Mouse (Mus musculus): ENCODE measurements at regions not wholly inside any gene's neighbourhood (a gene's known extent, or its start where the extent isn't known, plus 50 kb on each side); places are given as distances from the start of the nearest gene placed in this dataset.

DNA sequence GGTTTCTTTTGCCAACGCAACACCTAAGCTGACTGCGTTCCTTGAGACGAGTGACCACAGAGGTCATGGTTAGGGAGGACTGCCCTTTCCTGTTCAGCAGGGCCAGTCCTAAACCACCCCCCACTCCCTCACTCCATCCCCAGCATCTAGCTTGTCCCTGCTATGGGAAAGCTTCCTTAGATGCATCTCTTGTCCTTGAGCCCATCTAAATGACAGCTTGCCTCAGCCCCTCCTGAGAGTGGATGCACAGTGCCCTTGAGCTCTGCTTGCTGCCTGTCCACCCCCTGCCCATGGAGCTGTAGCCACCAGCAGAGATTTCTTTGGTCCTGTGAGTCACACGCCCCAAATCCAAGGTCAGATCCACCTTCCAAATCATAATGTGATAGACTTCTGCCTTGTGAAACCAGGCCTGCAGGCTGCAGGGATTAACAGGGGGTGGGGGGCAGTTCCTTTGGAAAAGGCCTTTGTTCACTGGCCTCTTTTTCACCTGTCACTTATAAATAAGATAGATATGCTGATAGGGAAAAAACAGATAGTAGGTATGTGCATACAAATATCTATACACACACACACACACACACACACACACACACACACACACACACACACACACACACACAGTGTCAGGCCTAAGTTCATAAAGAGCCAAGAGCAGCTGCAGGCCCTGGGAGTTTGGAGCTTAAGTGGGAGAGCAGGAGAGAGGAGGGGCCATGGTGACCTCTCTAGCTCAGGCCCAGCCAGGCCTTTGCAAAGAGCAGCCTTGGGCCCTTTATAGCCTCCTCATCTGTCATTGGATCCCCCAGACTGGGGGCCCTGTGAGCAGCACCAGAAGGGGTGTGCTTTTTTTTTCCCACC, 56.4 kb upstream of the Adra2c start:
- DNase-seq: no peak

DNA sequence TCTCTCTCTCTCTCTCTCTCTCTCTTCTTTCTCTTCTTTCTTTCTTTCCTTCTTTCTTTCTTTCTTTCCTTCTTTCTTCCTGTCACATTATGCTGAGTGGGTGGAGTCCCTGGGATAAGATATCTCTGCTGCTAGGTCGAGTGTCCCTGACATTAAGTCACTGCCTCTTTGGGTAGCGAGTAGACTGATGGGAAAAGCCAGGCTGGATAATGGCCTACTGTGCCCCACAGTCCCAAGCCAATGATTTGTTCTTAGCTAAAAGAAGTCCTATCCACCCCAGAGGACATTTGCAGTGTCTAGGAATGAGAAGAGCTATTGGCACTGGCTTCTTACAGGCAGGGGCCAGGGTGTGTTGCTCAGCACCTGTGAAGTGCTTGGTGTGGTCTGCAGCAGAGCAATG, 61.8 kb upstream of the Adra2c start:
- DNase-seq: no peak

GRCm38 (mm10) chr5:35215480-35216195, 62.5 kb upstream of the Adra2c start:
- no peak for DNase-seq

GRCm38 (mm10) chr5:35215007-35215406, 63.1 kb upstream of the Adra2c start:
- DNase-seq: no peak

DNA sequence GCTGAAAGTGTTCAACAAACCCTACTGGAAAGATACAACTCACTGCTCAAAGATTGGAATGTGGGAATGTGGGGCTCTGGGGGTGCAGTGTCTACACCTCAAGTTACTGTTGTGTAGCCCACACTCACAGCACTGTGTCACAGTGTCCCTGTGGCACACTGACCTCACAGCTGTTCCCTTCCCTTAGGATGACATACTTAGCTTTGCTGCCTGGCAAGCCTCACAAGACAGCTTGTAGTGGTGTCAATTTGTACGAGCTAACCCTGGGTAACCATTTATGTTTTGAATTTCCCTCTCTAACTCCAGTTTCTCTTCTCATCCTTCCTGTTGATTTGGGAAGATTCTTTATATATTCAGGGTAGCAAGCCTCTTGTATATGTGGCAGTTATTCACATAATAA, 68.8 kb upstream of the Adra2c start:
- no peak for DNase-seq

DNA sequence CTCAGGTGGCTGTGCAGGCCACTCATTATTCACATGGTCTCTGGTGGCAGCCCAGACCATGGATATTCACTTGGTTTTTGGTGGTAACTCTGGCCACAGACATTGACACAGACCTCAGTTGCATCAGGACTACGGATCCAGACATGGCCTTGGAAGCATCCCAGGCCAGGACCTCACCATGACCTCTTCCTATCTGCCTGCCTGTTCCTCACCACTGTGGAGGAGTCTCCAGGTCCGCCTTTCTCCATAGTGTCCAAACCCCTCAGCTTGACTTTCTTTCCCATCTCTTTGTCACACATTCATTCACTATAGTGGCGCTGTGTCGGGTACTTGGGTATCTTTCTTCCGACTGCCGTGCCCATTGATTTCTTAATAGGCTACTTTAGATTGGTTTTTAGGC, 74.1 kb upstream of the Adra2c start:
- DNase-seq: no peak

DNA sequence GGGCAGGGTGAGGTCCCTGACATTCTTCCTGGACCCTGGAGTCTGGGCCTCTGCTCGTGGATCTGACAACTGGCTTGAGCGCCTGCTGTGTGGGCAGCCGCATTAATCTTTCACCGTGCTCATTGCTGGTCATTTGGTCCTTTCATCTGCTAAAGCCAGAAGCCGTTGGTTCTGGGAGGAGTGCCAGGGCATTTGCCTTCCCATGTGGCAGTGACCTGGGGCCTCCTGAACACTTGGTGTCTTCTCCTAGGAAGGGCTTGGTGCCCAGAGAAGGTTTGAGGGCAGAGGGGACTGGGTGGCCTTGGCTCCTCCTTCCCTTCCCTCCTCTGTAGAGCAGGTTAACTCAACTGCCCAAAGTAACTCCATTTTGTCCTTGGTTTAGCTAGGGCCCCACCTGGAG, 79.7 kb upstream of the Adra2c start:
- peak; percentile 77 for DNase-seq

DNA sequence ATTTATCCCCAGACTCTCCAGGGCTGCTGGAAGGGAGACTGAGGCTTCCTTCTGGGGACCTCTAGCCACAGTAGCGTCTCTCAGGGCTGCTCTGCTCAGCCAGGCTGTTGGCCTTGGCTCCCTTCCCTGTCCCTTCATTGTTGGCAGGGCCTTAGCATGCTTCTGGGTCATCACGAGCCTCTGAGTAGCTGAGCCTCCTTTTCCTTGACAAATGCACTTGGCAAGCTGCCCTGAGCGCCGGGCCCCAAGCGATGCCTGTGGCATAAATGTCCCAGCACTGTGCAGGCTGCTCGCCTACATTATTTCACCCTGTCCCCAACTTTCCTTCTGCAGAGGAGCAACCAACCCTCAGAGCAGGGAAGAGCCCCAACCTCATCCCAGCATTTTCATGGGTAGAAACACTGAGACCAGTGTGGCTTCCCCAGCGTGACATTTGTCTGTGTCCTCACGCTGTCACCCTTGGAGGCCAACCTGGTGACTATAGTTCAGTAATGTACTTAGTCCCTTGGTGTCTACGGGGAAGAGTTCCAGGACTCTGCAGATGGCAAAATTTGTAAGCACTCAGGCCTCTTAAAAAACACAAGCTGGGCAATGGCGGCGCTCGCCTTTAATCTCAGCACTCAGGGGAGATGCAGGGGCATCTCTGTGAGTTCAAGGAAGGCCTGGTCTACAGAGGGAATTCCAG, 83.7 kb upstream of the Lrpap1 start:
- DNase-seq: peak; percentile 99

DNA sequence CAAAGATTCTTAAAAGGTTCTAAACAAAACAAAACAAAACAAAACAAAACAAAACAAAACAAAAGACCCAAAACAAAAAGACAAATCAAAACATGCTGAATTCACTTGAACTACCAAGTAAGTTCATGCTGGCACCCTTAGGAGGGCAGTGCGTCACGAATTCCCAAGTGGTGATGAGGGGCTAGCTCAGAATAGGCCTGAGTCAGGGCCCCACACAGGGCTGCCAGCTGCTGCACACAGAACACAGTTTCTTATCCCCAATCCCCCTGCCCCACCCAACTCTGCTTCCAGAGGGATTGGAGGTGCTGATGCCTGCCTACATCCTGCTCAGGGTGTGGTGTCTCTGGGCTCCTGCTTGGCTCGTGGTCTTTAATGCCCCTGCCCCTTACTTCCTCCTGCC, 80.3 kb upstream of the Lrpap1 start:
- no peak for DNase-seq

DNA sequence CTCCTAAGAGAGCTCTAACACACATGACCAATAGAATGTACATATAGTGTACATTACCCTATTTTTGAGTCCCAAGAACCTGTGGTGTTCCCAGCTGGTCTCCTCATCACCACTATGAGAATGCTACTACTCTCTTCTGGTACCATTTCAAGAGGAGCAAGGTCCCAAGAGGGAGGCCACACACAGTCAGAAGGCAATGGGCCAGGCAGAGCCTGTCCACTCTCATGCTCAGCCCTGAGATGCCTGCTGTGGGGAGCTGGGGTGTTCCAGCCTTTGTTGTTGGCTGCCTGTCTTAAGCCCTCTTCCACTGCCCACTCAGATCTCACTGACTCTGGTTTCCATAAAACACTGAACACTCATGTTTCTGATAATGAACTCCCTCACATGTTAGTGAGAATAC, 79.7 kb upstream of the Lrpap1 start:
- DNase-seq: no peak

DNA sequence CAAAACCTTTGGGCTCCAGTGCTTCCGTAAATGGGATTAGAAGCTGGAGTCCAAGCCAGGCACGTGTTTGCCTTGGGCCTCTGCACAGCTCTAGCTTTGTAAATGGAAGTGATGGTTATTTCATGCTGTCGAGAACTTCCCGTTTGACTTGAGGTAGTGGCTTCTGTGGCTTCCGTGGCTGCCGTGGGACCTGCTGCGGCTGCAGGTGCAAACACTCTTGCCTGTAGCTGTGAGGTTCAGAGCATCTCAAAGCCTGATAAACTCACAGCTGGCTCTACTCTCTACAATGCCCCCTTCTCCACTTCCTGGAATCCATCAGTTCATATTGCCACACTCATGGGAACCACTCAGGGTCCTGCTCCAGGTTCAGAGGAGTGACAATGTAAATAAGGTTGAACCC, 77.9 kb upstream of the Lrpap1 start:
- no peak for DNase-seq

GRCm38 (mm10) chr5:35177332-35177731, 71.8 kb upstream of the Lrpap1 start:
- DNase-seq: no peak

GRCm38 (mm10) chr5:35176112-35176848, 70.7 kb upstream of the Lrpap1 start:
- no peak for DNase-seq

- no peak for DNase-seq
These were observed 68.8 kb upstream of the Lrpap1 start for GRCm38 (mm10) chr5:35174318-35174717.

- peak; percentile 86 for DNase-seq
These were observed 65.8 kb upstream of the Lrpap1 start for GRCm38 (mm10) chr5:35171336-35171735.

GRCm38 (mm10) chr5:35170369-35171130, 65.0 kb upstream of the Lrpap1 start:
- no peak for DNase-seq

DNA sequence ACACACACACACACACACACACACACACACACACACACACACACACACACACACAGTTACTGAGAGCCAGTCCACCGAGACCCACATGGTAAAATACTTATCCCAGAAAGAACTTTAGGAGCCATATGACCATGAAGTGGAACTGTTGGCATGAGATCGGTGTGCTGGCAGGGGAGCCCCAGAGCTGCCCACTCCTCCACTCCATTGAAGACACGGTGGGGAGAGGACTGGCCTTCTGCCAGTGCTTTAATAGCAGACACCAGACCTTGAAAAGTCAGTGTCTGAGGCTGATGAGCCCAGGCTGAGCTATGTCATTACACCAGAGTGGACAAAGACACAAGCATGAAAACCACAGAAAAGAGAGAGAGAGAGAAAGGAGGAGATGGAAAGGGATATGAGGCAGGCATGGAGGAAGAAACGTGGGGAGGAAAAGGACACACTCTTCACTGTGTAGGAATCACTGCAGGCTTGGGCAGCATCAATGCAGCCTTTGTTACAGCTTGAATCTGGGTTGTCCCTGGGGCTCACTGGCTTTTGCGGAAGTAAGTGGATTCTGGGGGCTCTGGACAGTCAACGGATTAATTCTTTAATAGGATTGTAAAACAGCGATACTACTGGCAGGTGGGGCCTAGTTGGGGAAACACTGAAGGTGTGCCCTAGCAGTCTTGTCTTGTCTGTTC, 64.2 kb upstream of the Lrpap1 start:
- no peak for DNase-seq

- no peak for DNase-seq
These were observed 63.3 kb upstream of the Lrpap1 start for GRCm38 (mm10) chr5:35168853-35169252.

DNA sequence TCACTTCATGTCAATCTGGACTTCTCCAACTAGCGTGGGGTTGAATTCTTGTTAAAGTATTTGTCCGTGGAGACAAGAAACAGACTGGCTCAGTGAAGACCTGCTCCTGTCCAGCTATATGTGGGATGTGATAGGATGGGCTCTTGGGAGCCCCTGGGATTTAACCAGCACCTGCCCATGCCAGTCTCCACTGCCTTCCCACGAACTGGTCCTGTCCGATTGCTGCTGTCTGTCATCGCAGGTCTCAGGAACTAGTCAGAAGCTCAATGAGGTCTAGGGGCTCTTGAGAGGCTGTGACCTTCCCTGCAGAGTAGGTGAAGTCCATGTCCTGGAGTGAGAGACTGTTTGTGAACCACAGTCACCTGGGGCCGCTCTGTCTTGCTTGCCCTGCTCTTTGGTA, 62.8 kb upstream of the Lrpap1 start:
- no peak for DNase-seq

DNA sequence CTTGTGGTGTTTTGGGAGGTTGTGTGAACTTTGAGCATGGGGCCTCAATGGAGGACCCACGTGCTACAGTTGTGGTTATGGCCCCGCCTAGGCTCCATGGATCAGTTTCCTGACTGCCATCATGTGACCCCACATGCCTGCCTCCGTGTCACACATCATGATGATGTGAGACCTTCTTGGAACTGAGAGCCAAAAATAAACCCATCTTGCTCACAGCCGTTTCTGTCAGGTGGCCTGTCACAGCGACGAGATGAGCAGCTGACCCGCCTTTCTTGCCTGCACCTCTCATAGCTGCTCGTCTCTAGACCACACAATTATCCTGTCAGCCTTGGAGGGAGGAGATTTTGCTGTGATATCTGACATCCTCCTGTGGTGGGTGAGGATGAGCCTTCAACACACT, 60.4 kb upstream of the Lrpap1 start:
- DNase-seq: no peak

- no peak for DNase-seq
These were observed 59.9 kb upstream of the Lrpap1 start for GRCm38 (mm10) chr5:35165459-35165858.

- DNase-seq: no peak
These were observed 57.0 kb upstream of the Lrpap1 start for GRCm38 (mm10) chr5:35162607-35163006.

All from cerebellum, adult 9-10 months (tissue).